Mouse (Mus musculus) spleen, postnatal 14 days (tissue): Measurements from ENCODE around the gene Brms1l.
"Not testable (repeated sequence)": the region's sequence is repeated elsewhere in the genome, so short reads cannot be mapped to it uniquely, and the experiment has no call there.

Experiments used
- DNase-seq, 2 experiments: peaks; one replicate each; pipeline ENCODE4 v3.0.0; 2021 to 2022; ENCODE audit warnings: low spot score in 2 of 2

Gene Brms1l

DNA sequence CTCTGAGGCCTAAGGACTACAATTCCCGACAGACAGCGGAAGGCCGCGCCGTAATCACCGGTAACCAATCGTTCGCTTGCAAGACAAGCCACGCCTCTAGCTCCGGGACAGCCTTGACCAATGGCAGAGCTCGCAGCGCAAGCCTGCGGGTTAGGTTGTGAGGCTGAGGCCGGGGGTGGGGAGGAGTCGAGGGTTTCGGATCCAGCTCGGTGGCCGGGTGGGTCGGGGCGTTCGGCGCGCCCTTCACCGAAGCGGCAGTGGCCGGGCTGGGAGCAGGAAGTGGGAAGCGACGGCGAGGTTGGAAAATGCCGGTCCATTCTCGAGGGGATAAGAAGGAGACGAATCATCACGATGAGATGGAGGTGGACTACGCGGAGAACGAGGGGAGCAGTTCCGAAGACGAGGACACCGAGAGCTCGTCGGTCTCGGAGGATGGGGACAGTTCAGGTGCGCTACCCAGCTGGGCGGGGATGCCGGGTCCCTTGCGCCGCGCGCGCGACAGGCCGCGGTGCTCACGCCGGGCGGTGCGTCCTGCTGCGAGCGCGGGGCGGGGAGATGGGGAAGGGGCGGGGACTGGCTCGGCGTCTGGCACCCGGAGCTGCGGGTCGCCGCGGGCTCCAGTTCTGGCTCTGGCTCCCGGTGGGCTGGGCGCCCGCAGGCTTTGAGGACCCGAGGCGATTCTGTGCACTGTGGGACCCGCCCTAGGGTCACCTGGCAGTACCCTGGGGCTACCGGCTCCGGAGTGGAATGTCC lies at the start of gene Brms1l:
Gene Brms1l (plus strand): TSS at position 126 of the 753 bp plus-strand sequence.
- peak; percentile 87 to 92 for DNase-seq

GRCm38 (mm10) chr12:55794485-55794884 lies 41.6 kb upstream of the Brms1l start:
- not testable (repeated sequence) for DNase-seq

GRCm38 (mm10) chr12:55797103-55797502 lies 39.0 kb upstream of the Brms1l start:
- no peak for DNase-seq

- no peak for DNase-seq
These were observed 37.4 kb upstream of the Brms1l start for GRCm38 (mm10) chr12:55798745-55799144.

DNA sequence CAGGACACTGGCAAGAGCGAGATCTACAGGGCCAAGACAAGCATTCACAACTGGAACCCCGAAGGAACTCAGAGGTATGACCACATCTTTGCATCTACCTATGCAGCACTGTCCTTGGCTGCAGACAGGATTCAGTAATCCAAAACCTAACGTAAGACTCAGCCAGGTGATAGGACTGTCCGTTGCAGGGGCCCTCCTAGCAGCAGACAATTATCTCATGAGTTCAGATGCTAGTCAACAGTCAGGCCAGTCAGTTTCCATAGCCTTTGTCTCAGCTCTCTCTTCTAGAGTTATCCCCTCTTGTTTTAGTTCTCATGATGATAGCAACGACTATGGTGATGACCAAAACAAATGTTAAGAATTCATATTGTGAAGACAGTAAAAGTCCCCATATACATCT lies 36.0 kb upstream of the Brms1l start:
- no peak for DNase-seq

DNA sequence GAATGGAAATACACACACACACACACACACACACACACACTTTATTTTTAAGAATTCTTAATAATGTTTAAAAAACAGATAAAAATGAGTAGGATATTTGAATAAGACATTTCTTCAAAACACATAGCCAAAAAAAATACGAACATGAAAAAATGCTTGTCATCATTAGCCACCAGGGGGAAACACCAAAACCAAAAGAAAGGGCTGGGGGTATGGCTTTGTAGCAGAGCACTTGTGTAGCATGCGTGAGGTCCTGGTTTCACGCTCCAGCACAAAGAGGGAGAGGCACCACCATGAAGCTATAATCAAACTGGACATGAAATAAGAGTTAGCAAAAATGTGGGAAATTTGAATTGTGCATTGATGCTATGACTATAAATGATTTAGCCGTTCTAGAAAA lies 35.0 kb upstream of the Brms1l start:
- no peak for DNase-seq

- DNase-seq, result no peak
These were observed 31.1 kb upstream of the Brms1l start for GRCm38 (mm10) chr12:55805035-55805434.

DNA sequence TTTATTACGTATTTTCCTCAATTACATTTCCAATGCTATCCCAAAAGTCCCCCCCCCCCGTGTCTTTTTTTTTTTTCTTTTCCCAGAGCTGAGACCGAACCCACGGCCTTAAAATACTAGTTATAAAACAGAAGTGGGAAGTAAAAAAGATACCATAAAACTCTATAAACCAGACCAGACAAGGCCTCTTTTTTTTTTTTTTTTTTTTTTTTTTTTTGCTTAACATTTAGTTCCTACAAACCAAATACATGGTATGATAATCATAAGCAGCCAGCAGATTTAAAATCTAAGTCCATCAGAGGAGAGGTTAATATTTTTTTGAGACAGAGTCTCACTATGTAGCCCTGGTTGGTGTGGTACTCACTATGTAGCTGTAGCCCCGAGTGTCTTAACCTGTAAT lies 19.6 kb upstream of the Brms1l start:
- DNase-seq, result no peak

DNA sequence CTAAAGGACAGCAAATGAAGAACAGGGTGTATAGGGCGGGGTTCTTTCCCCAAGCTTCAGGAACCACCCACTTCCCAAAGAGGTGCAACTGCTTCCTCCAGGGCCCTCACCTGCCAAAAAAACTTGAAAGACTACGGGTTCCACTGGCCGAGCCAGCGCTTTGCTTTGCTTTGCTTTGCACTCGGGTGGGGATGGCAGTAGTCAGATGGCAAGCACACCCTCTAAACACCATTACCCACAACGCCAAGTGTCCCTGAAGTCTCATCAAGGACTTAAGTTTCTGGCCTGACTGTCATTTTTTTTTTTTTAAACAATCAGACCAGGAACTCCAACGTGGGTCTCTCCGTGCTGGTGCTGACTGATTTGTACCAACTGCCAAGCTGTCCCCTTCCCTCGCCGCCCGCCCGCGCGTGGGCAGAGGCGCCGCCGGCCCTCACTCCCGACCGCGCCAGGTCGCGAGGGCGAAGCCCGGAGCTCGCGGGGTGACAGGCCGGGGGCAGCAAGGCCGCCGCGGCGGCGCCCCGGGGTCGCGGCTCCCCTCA lies 15.9 kb upstream of the Brms1l start:
- peak; percentile 9 for DNase-seq

GRCm38 (mm10) chr12:55820661-55821314 lies 15.3 kb upstream of the Brms1l start, which contains the start of gene Ralgapa1:
TSS of gene Ralgapa1 (minus strand) at chr12:55821167.
- peak; percentile 70 to 86 for DNase-seq

DNA sequence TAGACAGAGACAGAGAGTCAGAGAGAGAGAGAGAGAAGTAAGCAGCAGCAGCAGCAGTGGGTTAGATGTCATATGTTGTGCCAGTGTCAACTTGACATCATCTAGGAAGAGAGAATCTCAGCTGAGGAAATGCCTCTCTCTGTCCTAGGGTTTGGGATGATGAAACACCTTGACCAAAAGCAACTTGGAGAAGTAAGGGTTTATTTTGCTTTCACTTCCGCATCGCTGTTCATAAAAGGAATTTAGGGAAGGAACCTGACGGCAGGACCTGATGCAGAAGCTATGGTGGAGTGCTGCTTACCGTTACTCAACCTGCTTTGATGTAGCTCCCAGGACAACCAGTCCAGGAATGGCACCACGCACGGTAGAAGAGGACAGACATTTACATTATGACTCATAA lies 12.1 kb upstream of the Brms1l start:
- DNase-seq, result no peak

GRCm38 (mm10) chr12:55825537-55825936 lies 10.6 kb upstream of the Brms1l start:
- DNase-seq, result no peak

DNA sequence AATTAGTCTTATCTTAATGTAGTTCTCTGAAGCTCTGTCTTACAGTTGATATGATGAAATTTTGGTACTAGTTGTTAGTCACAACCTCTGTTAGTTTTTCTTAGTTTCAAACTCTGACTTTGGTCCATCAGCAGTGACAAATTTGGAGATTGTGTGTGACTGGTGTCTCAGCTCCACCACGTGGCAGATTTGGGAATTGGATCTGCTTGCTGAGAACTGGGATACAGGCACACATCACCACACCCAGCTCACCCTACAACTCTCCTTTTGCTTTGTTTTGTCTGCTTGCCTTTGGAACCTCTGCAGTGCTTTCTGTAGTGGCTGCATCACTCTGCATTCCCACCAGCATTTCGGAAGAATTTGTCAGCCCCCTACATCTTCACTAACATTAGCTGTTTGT lies 5.0 kb upstream of the Brms1l start:
- DNase-seq, result peak; percentile 29 to 40

DNA sequence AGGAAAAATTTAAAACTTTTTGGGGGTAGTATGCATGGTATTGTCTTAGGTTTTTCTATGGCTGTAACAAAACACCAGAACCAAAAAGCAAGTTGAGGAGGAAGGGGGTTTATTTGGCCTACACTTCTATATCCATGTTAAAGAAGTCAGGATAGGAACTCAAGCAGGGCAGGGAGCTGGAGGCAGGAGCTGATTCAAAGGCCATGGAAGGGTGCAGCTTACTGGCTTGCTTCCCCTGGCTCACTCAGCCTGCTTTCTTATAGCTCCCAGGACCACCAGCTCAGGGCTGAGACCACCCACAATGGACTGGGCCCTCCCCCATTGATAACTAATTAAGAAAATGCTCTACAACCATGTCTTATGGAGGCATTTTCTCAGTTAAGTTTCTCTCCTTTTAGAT lies 3.2 kb upstream of the Brms1l start:
- no peak for DNase-seq

- DNase-seq, result no peak
These were observed 2.1 kb upstream of the Brms1l start for GRCm38 (mm10) chr12:55833906-55834625.

DNA sequence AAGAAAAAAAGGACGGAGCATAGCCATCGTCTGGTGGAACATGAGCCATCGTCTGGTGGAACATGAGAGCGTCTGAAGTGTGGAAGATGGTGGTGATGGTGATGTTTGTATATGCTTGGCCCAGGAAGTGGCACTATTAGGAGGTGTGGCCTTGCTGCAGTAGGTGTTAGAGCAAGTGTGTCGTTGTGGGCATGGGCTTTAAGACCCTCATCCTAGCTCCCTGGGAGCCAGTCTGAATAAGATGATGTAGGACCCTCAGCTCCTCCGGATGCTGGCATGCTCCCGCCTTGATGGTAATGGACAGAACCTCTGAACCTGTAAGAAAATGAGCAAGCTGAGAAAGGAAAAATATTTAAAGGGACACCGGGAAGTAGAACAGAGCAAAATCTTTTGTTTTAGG lies 1.2 kb upstream of the Brms1l start:
- DNase-seq, result no peak

DNA sequence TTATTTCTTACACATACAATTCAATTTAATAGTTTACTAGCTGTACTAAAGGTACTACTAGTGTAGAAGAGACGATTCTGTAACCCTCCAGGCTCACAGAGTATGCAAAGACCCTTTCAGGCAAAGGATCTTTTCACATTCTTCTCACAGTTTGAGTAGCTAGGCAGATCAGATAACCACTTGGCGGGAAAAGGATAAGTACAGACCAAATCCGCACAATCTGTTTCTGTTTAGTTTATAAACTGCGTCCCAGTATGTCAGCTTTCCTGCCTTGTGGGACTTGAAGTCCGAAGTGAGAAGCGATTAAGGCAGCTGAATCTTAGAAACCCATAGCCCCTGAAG lies 296 bp upstream of the Brms1l start:
- DNase-seq, result no peak

GRCm38 (mm10) chr12:55837495-55837894 lies 1.4 kb downstream of the Brms1l start:
- DNase-seq, result no peak

DNA sequence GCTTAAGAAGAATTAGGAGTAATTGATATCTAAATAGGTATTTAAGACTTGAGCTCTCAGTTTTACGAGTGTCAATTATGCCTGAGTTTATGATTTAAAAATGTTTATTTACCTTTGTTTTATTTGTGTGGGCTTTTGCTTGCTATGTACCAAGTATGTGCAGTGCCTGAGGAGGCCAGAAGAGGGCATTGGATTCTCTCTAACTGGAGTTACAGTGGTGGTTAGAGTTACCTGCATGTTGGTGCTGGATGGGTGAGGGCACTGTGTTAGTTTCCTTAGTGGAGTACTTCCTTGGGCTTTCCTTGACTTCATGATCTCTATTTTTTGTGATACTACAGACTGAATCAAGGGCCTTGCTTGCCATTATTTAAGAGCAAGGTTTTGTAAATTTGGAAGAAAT lies 10.6 kb downstream of the Brms1l start:
- no peak for DNase-seq

- DNase-seq, result no peak
These were observed 11.7 kb downstream of the Brms1l start for GRCm38 (mm10) chr12:55847851-55848250.

GRCm38 (mm10) chr12:55850650-55851049 lies 14.5 kb downstream of the Brms1l start:
- no peak for DNase-seq
